Mouse (Mus musculus): ENCODE results near the gene Rtn4rl2.

- TF ChIP-seq CTCF (IDR thresholded peaks at IDR 0.05; ENCODE audit: control insufficient read depth, insufficient read depth, insufficient read length) (no peak), MYOD1 (IDR thresholded peaks at IDR 0.05; ENCODE audit: control insufficient read depth, insufficient read length, low read depth) (no peak), USF1 (IDR thresholded peaks at IDR 0.05; ENCODE audit: low read depth) (no peak), MAX (IDR thresholded peaks at IDR 0.05) (no peak), MYOG (IDR thresholded peaks at IDR 0.05; ENCODE audit: control insufficient read depth, extremely low read depth, insufficient read length) (no peak), CEBPB (IDR thresholded peaks at IDR 0.05; ENCODE audit: low read depth) (no peak), FOSL1 (IDR thresholded peaks at IDR 0.05; ENCODE audit: insufficient read depth, low read length, poor library complexity, severe bottlenecking) (no peak)
Observed at GRCm38 (mm10) chr2:84845226-84845625, 41.3 kb downstream of the Rtn4rl2 start.

All from C2C12 (cell line).